Mouse (Mus musculus): ENCODE results near the gene Tfcp2l1.

The Tfcp2l1 gene

GRCm38 (mm10) chr1:118642296-118642999 is 14.7 kb downstream of the Tfcp2l1 start:
- Histone ChIP-seq H3K36me3 (ENCODE audit: control insufficient read depth, insufficient read depth, low read length, poor library complexity, severe bottlenecking) (no peaks in the 10 kb centered on the region), H3K27me3 (ENCODE audit: control insufficient read depth, insufficient read depth, low read length, poor library complexity, severe bottlenecking) (no peaks in the 10 kb centered on the region)
- DNase-seq (ENCODE audit: low read depth, low spot score) = no peak

GRCm38 (mm10) chr1:118643138-118643979 is 15.6 kb downstream of the Tfcp2l1 start:
- Histone ChIP-seq H3K36me3 (ENCODE audit: control insufficient read depth, insufficient read depth, low read length, poor library complexity, severe bottlenecking) (no peaks in the 10 kb centered on the region), H3K27me3 (ENCODE audit: control insufficient read depth, insufficient read depth, low read length, poor library complexity, severe bottlenecking) (no peaks in the 10 kb centered on the region)
- no peak for DNase-seq (ENCODE audit: low read depth, low spot score)

GRCm38 (mm10) chr1:118645701-118646100 is 18.0 kb downstream of the Tfcp2l1 start:
- no peak for DNase-seq (ENCODE audit: low read depth, low spot score)
- Histone ChIP-seq H3K27me3 (ENCODE audit: control insufficient read depth, insufficient read depth, low read length, poor library complexity, severe bottlenecking) (no peaks in the 10 kb centered on the region), H3K36me3 (ENCODE audit: control insufficient read depth, insufficient read depth, low read length, poor library complexity, severe bottlenecking) (no peaks in the 10 kb centered on the region)

GRCm38 (mm10) chr1:118648015-118648414 is 20.3 kb downstream of the Tfcp2l1 start:
- H3K27me3 ChIP-seq (ENCODE audit: control insufficient read depth, insufficient read depth, low read length, poor library complexity, severe bottlenecking) = no peaks in the 10 kb centered on the region
- DNase-seq (ENCODE audit: low read depth, low spot score) = no peak
- no peaks in the 10 kb centered on the region for H3K36me3 ChIP-seq (ENCODE audit: control insufficient read depth, insufficient read depth, low read length, poor library complexity, severe bottlenecking)

GRCm38 (mm10) chr1:118649933-118650770 is 22.4 kb downstream of the Tfcp2l1 start:
- no peaks in the 10 kb centered on the region for H3K36me3 ChIP-seq (ENCODE audit: control insufficient read depth, insufficient read depth, low read length, poor library complexity, severe bottlenecking)
- no peak for DNase-seq (ENCODE audit: low read depth, low spot score)
- H3K27me3 ChIP-seq (ENCODE audit: control insufficient read depth, insufficient read depth, low read length, poor library complexity, severe bottlenecking) = no peaks in the 10 kb centered on the region

GRCm38 (mm10) chr1:118650771-118651080 is 23.0 kb downstream of the Tfcp2l1 start:
- no peaks in the 10 kb centered on the region for H3K27me3 ChIP-seq (ENCODE audit: control insufficient read depth, insufficient read depth, low read length, poor library complexity, severe bottlenecking)
- no peaks in the 10 kb centered on the region for H3K36me3 ChIP-seq (ENCODE audit: control insufficient read depth, insufficient read depth, low read length, poor library complexity, severe bottlenecking)
- no peak for DNase-seq (ENCODE audit: low read depth, low spot score)

GRCm38 (mm10) chr1:118658716-118659115 is 31.0 kb downstream of the Tfcp2l1 start:
- H3K27me3 ChIP-seq (ENCODE audit: control insufficient read depth, insufficient read depth, low read length, poor library complexity, severe bottlenecking) = no peaks in the 10 kb centered on the region

GRCm38 (mm10) chr1:118660880-118661465 is 33.2 kb downstream of the Tfcp2l1 start:
- no peak for DNase-seq (ENCODE audit: low read depth, low spot score)
- Histone ChIP-seq H3K36me3 (ENCODE audit: control insufficient read depth, insufficient read depth, low read length, poor library complexity, severe bottlenecking) (no peaks in the 10 kb centered on the region), H3K27me3 (ENCODE audit: control insufficient read depth, insufficient read depth, low read length, poor library complexity, severe bottlenecking) (no peaks in the 10 kb centered on the region)

More at GRCm38 (mm10) chr1:118658716-118659115, 31.0 kb downstream of the Tfcp2l1 start:
- no peak for DNase-seq (ENCODE audit: low read depth, low spot score)
- H3K36me3 ChIP-seq (ENCODE audit: control insufficient read depth, insufficient read depth, low read length, poor library complexity, severe bottlenecking) = no peaks in the 10 kb centered on the region

- Histone ChIP-seq H3K27me3 (ENCODE audit: control insufficient read depth, insufficient read depth, low read length, poor library complexity, severe bottlenecking) (no peaks in the 10 kb centered on the region), H3K36me3 (ENCODE audit: control insufficient read depth, insufficient read depth, low read length, poor library complexity, severe bottlenecking) (no peaks in the 10 kb centered on the region)
- DNase-seq (ENCODE audit: low read depth, low spot score) = no peak
Observed at GRCm38 (mm10) chr1:118663062-118663461, 35.3 kb downstream of the Tfcp2l1 start.

GRCm38 (mm10) chr1:118667536-118667935 is 39.8 kb downstream of the Tfcp2l1 start:
- no peak for DNase-seq (ENCODE audit: low read depth, low spot score)
- Histone ChIP-seq H3K36me3 (ENCODE audit: control insufficient read depth, insufficient read depth, low read length, poor library complexity, severe bottlenecking) (no peaks in the 10 kb centered on the region), H3K27me3 (ENCODE audit: control insufficient read depth, insufficient read depth, low read length, poor library complexity, severe bottlenecking) (no peaks in the 10 kb centered on the region)

- Histone ChIP-seq H3K27me3 (ENCODE audit: control insufficient read depth, insufficient read depth, low read length, poor library complexity, severe bottlenecking) (no peaks in the 10 kb centered on the region), H3K36me3 (ENCODE audit: control insufficient read depth, insufficient read depth, low read length, poor library complexity, severe bottlenecking) (no peaks in the 10 kb centered on the region)
- no peak for DNase-seq (ENCODE audit: low read depth, low spot score)
Observed at GRCm38 (mm10) chr1:118672196-118672595, 44.5 kb downstream of the Tfcp2l1 start.

GRCm38 (mm10) chr1:118674176-118674575 is 46.4 kb downstream of the Tfcp2l1 start:
- no peak for DNase-seq (ENCODE audit: low read depth, low spot score)
- Histone ChIP-seq H3K27me3 (ENCODE audit: control insufficient read depth, insufficient read depth, low read length, poor library complexity, severe bottlenecking) (no peaks in the 10 kb centered on the region), H3K36me3 (ENCODE audit: control insufficient read depth, insufficient read depth, low read length, poor library complexity, severe bottlenecking) (no peaks in the 10 kb centered on the region)

GRCm38 (mm10) chr1:118681980-118682379 is 54.2 kb downstream of the Tfcp2l1 start:
- no peak for DNase-seq (ENCODE audit: low read depth, low spot score)
- H3K36me3 ChIP-seq (ENCODE audit: control insufficient read depth, insufficient read depth, low read length, poor library complexity, severe bottlenecking) = no peaks in the 10 kb centered on the region
- no peaks in the 10 kb centered on the region for H3K27me3 ChIP-seq (ENCODE audit: control insufficient read depth, insufficient read depth, low read length, poor library complexity, severe bottlenecking)

GRCm38 (mm10) chr1:118683686-118684085 is 55.9 kb downstream of the Tfcp2l1 start:
- no peak for DNase-seq (ENCODE audit: low read depth, low spot score)
- H3K27me3 ChIP-seq (ENCODE audit: control insufficient read depth, insufficient read depth, low read length, poor library complexity, severe bottlenecking) = no peaks in the 10 kb centered on the region
- no peaks in the 10 kb centered on the region for H3K36me3 ChIP-seq (ENCODE audit: control insufficient read depth, insufficient read depth, low read length, poor library complexity, severe bottlenecking)

Data from splenic B cell, adult 2 months (primary cell).